Mouse (Mus musculus) forebrain, embryonic 13.5 days (tissue): Measurements from ENCODE around the gene Amacr. TPM values are rescaled to one million over a fixed set of nuclear protein-coding genes. Genes with fewer than 3 reads are reported as not detected.

Source experiments
- ATAC-seq: fragments of 200-750 bp; cut with Nextera tagmentation; 2 replicates; pipeline ENCODE4 v1.8.0; 2017
- H3K27ac ChIP-seq: fragments of 300-500 bp; sonication (generic); 2 replicates; pipeline ENCODE4 v1.5.1; 2015; ENCODE audit warnings: inconsistent platforms, mild to moderate bottlenecking, moderate library complexity
- H3K27me3 ChIP-seq: fragments of 300-500 bp; sonication (generic); 2 replicates; pipeline ENCODE4 v1.6.1; 2015; ENCODE audit warnings: mild to moderate bottlenecking, inconsistent platforms
- H3K36me3 ChIP-seq: fragments of 300-500 bp; sonication (generic); 2 replicates; pipeline ENCODE4 v1.6.1; 2015; ENCODE audit warnings: mild to moderate bottlenecking, inconsistent platforms; ENCODE audit not compliant: poor library complexity, severe bottlenecking
- H3K4me1 ChIP-seq: fragments of 300-500 bp; sonication (generic); 2 replicates; pipeline ENCODE4 v1.6.1; 2015; ENCODE audit warnings: inconsistent platforms
- H3K4me2 ChIP-seq: fragments of 300-500 bp; sonication (generic); 2 replicates; pipeline ENCODE4 v1.6.1; 2015; ENCODE audit warnings: inconsistent platforms, mild to moderate bottlenecking, moderate library complexity
- H3K4me3 ChIP-seq: fragments of 300-500 bp; sonication (generic); 2 replicates; pipeline ENCODE4 v1.5.1; 2015; ENCODE audit warnings: mild to moderate bottlenecking, inconsistent platforms
- H3K9ac ChIP-seq: fragments of 300-500 bp; sonication (generic); 2 replicates; pipeline ENCODE4 v1.6.1; 2015; ENCODE audit warnings: mild to moderate bottlenecking, inconsistent platforms
- H3K9me3 ChIP-seq: fragments of 300-500 bp; sonication (generic); replicated peaks from 2 replicates; pipeline ENCODE4 v1.6.1; 2016; ENCODE audit warnings: inconsistent platforms
- WGBS: fragments of 180-500 bp; shearing (Covaris S2); methylation state at CpG from one replicate; pipeline ENCODE4 v1.1.7; 2015; 5-methylcytosine and 5-hydroxymethylcytosine counted together
- polyA plus RNA-seq: library from polyadenylated mRNA; unstranded; fragments of >200 nt; fragmentation: Nextera tagmentation; extraction: Ambion mirVana; gene quantifications from 2 replicates; pipeline ENCODE4 v1.2.1, GENCODE M21; 2015

The Amacr gene
- 6.4 and 7.7 TPM in 2 replicates for polyA plus RNA-seq

DNA sequence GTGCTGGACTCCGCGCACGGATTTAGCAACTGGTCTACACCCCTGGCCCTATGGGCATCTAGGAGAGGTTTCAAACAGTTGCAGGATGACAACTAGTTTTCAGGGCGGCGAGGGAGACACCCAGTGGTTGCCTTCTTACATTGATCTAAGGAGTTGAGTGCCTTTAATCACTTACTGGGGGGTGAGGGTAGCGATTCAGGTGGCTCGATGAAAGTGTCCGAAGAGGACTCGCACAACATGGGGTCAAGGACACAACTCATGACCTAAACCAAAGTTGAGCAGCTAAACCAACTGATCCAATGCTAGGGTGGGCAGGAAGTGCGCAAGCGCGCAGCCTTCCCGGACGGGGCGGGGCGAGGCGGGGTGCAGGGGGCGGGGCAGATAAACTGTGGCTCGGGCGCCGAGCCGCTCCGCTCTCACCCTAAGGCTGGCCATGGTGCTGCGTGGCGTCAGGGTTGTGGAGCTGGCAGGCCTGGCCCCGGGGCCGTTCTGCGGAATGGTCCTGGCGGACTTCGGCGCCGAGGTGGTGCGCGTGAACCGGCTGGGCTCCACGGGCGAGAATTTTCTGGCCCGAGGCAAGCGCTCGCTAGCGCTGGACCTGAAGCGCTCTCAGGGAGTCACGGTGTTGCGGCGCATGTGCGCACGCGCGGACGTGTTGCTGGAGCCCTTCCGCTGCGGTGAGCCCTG, at the start of gene Amacr:
Gene Amacr (plus strand): TSS at position 380 of the 687 bp plus-strand sequence.
- no peaks in the 10 kb centered on the region for H3K9me3 ChIP-seq
- peak within 1 kb of the TSS; percentile 67 for H3K4me2 ChIP-seq
- peak within 1 kb of the TSS; percentile 78 for H3K27ac ChIP-seq
- peak within 1 kb of the TSS; percentile 78 for H3K9ac ChIP-seq
- peak; percentile 99 for ATAC-seq
- WGBS, result under 1% methylated on average over 50 of the region's 52 CpGs
- H3K27me3 ChIP-seq, result no peaks in the 10 kb centered on the region
- no peaks in the 10 kb centered on the region for H3K36me3 ChIP-seq
- H3K4me1 ChIP-seq, result peaks cover 5% of the 10 kb centered on the region; the same call in 1 of the 2 replicates
- H3K4me3 ChIP-seq, result peak within 1 kb of the TSS; percentile 67

DNA sequence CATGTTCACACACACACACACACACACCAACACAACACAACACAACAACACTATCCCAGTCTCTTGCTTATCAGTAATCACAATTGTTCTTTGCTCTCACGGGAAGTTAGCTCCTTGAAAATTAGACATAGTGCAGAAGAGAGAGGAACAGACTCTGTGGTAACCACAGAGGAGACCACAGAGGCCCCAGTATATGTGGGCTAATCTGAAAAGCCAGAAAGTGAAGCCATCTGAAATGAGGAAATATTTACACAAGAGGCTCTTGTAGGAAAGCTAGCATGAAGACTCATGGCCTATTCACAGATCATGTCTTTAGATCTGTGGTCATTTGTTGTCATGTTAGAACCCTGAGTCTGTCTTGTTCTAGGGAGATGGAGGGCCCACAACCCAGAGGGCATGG, 47.6 kb upstream of the Amacr start:
- no peaks in the 10 kb centered on the region for H3K4me1 ChIP-seq
- no peaks in the 10 kb centered on the region for H3K9me3 ChIP-seq
- ATAC-seq, result no peak
- no peak overlapping the region for H3K4me2 ChIP-seq
- H3K27ac ChIP-seq, result no peak overlapping the region
- no peak overlapping the region for H3K4me3 ChIP-seq
- no peaks in the 10 kb centered on the region for H3K36me3 ChIP-seq
- no peak overlapping the region for H3K9ac ChIP-seq
- WGBS, result 80% methylated on average over 1 of the region's 1 CpGs
- no peaks in the 10 kb centered on the region for H3K27me3 ChIP-seq

DNA sequence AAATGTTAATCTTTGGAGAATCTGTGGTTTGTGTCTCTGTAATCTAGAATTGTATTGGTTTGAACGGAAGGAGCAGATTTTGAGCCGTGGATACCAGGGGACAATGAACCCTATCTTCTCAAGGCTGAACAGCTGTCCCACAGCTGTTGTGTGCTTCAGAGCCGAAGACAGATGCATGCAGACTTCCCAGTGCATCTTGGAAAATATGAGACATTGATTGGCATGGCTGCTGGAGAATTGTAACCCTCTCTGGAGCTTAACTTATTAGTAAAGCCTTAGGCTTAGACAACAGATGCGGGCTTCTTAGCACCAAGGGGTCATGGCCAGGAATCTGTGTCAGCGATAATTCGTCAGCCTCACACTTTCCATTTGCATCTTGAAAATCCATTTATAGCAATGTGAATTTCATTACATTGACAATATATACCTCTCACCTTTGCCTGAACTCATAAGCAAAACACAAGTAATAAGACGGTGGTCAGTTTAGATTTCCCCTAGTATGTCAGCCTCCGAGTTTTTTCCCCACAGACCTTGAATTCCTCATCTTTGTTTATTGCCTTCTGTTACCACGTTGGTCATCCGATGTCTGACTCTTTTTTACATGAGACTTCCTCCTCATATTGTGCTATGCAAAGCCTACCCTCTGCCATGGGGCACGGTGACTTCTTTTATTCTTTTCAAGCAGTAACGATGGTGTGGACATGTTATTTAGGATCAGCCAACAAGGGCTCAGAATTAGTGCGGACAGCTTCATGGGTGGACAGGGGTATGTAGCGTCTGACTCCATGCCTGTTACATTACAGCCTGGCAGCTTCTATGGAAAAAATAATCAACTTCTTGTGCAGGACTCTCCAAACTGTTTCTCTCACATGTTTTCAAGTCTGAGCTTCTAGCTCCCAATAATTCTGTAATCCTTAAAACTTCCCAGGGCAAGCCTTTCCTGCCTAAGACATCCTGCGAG, 41.1 kb upstream of the Amacr start:
- H3K9me3 ChIP-seq, result no peaks in the 10 kb centered on the region
- 89% methylated on average over 15 of the region's 15 CpGs for WGBS
- no peak for ATAC-seq

DNA sequence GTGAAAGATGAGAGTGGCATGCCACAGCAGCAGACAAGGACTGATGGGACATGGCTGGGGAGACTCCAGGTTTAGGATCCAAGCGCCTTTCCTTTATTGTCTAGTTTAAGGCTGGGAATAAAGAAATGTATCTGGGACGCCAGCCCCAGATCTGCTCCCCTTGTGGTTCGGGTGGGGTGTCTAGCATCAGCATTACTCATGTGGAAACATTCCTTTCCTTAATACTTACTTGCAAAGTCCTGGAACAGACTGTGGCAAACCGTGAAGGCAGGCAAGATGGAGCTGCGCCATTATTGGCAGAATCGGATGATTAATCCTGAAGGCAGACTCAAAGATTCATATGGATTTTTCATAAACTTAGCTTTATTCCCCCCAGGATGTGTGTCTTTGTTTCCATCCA, 39.7 kb upstream of the Amacr start:
- WGBS, result 78% methylated on average over 6 of the region's 6 CpGs
- Histone ChIP-seq H3K9me3 (no peaks in the 10 kb centered on the region), H3K36me3 (no peaks in the 10 kb centered on the region), H3K9ac (no peak overlapping the region), H3K27me3 (no peaks in the 10 kb centered on the region), H3K4me1 (no peaks in the 10 kb centered on the region), H3K4me3 (no peak overlapping the region), H3K4me2 (no peak overlapping the region), H3K27ac (no peak overlapping the region)
- no peak for ATAC-seq

More for the DNA sequence above, 41.1 kb upstream of the Amacr start:
- Histone ChIP-seq H3K9ac (no peak overlapping the region), H3K36me3 (no peaks in the 10 kb centered on the region), H3K4me3 (no peak overlapping the region), H3K4me2 (no peak overlapping the region), H3K27me3 (no peaks in the 10 kb centered on the region), H3K27ac (no peak overlapping the region), H3K4me1 (no peaks in the 10 kb centered on the region)

DNA sequence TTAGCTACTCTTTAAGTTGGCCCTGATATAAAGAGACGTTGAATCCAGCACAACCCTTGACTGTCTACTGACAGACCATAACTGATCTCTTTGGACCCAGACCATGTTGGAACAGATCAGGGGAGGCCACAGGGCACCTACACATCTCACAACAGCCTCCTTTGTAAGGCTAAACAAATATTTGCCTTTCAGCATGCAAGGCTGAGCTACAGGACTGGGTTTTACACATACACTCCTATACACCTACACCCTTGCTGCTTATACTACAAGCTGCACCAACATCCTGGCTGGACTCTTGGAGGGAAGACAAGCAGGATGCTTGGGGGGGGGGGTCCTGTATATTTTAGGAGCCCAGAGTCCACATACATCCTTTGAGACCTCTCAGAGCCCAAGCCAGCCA, 33.7 kb upstream of the Amacr start:
- H3K4me2 ChIP-seq, result no peak overlapping the region
- no peak for ATAC-seq
- no peaks in the 10 kb centered on the region for H3K9me3 ChIP-seq
- no peaks in the 10 kb centered on the region for H3K4me1 ChIP-seq
- H3K9ac ChIP-seq, result no peak overlapping the region
- no peak overlapping the region for H3K27ac ChIP-seq
- H3K27me3 ChIP-seq, result no peaks in the 10 kb centered on the region
- 80% methylated on average over 1 of the region's 1 CpGs for WGBS
- H3K4me3 ChIP-seq, result no peak overlapping the region
- no peaks in the 10 kb centered on the region for H3K36me3 ChIP-seq

DNA sequence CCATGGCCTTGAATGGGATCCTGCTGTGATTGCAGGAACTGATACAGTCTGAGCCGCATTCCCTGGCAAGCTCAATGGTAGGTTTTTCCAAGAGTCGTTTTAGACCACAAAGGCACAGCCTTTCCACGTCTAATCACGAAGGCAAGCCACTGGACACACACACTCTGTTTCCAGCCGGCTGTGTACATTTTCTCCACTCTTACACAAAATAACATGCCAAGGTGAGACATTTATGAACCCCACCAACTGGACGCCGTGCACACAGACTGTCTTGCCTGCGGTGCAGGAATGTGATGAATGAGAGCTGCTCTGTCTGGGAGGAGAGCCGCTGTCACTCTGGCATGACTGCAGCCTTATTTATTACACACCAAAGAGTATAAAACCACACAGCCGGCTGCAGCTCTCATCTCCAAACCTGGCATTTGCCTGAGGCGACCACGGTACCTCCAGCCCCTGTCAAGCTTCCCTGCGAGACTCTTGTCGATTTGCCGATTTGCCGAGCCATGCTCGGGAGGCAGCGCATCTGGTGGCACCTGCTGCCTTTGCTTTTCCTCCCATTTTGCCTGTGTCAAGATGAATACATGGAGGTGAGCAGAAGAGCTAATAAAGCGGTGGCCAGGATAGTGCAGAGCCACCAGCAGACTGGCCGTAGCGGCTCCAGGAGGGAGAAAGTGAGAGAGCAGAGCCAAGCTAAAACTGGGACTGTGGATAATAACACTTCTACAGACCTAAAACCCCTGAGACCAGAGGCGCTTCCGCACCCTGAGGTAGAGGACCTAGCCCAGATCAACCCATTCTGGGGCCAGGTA, 29.4 kb upstream of the Amacr start, which contains the start of gene C1qtnf3:
Gene C1qtnf3 (plus strand): TSS at position 382 of the 809 bp plus-strand sequence.
- H3K9me3 ChIP-seq, result no peaks in the 10 kb centered on the region
- H3K27me3 ChIP-seq, result no peaks in the 10 kb centered on the region
- WGBS, result 78% methylated on average over 23 of the region's 23 CpGs
- no peak within 1 kb of the TSS for H3K4me2 ChIP-seq
- no peak within 1 kb of the TSS for H3K27ac ChIP-seq
- H3K4me1 ChIP-seq, result no peaks in the 10 kb centered on the region
- ATAC-seq, result no peak
- no peak within 1 kb of the TSS for H3K4me3 ChIP-seq
- H3K36me3 ChIP-seq, result no peaks in the 10 kb centered on the region
- H3K9ac ChIP-seq, result no peak within 1 kb of the TSS

DNA sequence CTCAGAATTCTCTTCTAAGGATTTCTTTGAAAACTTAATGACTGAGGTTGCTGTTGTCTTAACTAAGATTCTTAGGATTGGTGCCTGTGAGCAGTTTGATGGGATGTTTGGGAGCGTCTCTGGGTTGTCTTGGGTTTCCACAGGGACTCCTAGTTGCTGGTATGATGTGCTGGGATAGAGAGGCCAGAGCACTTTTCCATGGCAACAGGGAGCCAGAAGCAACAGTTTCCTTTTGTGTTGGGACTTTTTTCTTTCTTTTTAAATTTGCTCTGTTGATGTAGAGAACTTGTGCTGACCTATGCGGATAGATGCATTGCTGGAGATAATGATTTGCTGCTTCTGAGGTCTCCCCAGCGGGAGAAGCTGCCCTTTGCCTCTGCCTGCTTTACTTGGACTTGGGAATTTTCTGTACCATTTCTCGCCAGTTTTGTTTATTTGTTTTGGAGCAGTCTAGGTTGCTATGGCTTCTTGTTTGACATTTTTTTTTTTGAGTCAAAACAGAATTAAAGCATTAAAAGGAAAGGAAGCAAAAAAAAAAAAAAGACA, 28.7 kb upstream of the Amacr start:
- Histone ChIP-seq H3K4me1 (no peaks in the 10 kb centered on the region), H3K36me3 (no peaks in the 10 kb centered on the region), H3K4me2 (no peak overlapping the region), H3K9me3 (no peaks in the 10 kb centered on the region), H3K9ac (no peak overlapping the region), H3K27ac (no peak overlapping the region), H3K4me3 (no peak overlapping the region), H3K27me3 (no peaks in the 10 kb centered on the region)
- 52% methylated on average over 4 of the region's 4 CpGs for WGBS
- no peak for ATAC-seq

DNA sequence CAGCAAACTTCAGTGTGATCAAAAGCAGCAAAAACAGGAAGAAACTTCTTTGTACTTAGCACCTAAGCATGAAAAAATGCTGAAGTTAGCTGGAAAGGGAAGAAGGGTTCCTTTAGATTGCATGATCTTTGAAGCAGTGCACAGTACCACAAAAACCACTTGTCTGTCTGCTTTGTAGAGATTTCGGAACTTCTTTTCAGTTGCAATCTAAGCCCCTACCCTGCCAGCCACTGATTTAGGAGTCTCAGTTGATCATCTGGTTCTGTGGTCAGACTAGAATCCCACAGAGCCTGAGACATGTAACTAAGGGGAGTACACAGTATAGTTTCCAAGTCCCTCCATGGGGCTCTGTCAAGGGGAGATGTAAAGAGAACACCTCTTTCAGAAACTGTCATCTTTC, 28.1 kb upstream of the Amacr start:
- Histone ChIP-seq H3K36me3 (no peaks in the 10 kb centered on the region), H3K9ac (no peak overlapping the region), H3K4me1 (no peaks in the 10 kb centered on the region), H3K4me3 (no peak overlapping the region), H3K4me2 (no peak overlapping the region), H3K27ac (no peak overlapping the region), H3K9me3 (no peaks in the 10 kb centered on the region), H3K27me3 (no peaks in the 10 kb centered on the region)
- no peak for ATAC-seq
- WGBS, result 74% methylated on average over 1 of the region's 1 CpGs

DNA sequence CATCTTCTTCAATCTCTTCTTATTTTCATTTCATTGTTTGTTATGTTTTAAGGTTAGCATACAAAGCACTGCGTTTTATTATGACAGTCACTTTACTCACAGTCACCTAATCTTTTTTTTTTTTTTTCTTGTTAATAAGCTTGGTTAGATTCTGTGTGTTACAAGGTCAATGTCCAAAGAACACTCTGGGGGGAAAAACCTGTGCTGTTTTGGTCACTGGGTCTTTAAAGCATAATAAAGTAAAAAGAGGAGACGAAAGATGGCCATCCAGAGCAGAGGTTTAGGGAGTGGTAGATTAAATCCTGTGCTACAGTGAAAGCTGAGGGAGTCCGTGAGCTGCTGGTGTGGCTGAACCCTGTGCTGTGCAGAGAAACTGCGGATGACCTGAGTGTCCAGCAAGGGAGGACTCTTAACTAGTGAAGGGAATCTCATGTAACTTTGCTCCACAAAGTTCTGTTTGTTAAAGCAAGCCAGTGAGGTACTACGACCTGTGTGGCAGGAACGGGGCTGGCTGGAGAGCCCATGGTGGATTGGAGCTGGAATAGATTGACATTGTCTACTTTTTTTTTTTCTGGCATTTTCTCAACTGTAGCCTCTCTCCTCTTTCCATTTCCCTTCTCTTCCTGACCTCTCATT, 27.1 kb upstream of the Amacr start:
- Histone ChIP-seq H3K4me3 (no peak overlapping the region), H3K9ac (no peak overlapping the region), H3K4me1 (no peaks in the 10 kb centered on the region), H3K27me3 (no peaks in the 10 kb centered on the region), H3K27ac (no peak overlapping the region), H3K9me3 (no peaks in the 10 kb centered on the region), H3K36me3 (no peaks in the 10 kb centered on the region), H3K4me2 (no peak overlapping the region)
- 90% methylated on average over 6 of the region's 6 CpGs for WGBS
- ATAC-seq, result no peak

DNA sequence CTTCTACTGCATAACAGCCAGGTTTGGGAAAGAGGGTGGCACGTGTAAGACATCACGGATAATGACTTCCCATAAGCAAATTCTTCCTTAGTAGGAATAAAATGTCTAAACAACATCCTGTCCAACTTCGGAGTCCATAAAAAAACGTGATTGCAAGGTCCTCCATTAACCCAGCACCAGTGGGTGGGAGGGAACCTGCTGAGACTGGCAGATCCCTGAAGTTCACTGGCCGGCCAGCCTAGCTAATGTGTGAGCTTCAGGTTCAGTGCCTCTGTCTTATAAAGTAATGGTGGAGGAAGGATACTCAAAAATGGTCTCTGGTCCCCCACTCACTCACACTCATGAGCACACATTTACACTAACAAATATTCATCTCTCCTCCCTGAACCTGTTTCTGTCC, 26.4 kb upstream of the Amacr start:
- Histone ChIP-seq H3K4me2 (no peak overlapping the region), H3K4me1 (no peaks in the 10 kb centered on the region), H3K9me3 (no peaks in the 10 kb centered on the region), H3K9ac (no peak overlapping the region), H3K4me3 (no peak overlapping the region), H3K27me3 (no peaks in the 10 kb centered on the region), H3K27ac (no peak overlapping the region), H3K36me3 (no peaks in the 10 kb centered on the region)
- no peak for ATAC-seq
- 83% methylated on average over 5 of the region's 5 CpGs for whole genome bisulfite sequencing

DNA sequence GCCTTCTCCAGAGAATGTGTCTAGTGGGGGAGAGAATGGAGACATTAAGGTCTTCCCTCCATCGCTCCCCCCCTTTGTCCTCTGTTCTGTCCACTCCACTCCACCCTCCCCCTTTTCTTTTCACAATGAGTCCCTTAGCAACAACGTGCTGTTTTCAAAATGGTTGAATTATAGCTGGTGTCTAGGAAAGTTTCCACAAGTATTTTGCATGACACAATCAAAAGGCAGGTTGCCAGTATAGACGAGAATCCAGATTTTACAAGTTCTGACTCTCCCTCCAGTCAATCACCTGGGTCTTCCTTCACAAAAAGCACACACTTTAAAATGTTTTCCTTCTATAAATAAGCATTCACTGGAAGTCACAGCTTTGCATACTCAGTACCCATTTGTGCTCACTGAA, 24.9 kb upstream of the Amacr start:
- H3K27ac ChIP-seq, result no peak overlapping the region
- H3K27me3 ChIP-seq, result no peaks in the 10 kb centered on the region
- WGBS, result 53% methylated on average over 3 of the region's 3 CpGs
- no peaks in the 10 kb centered on the region for H3K9me3 ChIP-seq
- no peaks in the 10 kb centered on the region for H3K4me1 ChIP-seq
- no peak overlapping the region for H3K4me2 ChIP-seq
- ATAC-seq, result no peak
- no peak overlapping the region for H3K9ac ChIP-seq
- no peaks in the 10 kb centered on the region for H3K36me3 ChIP-seq
- H3K4me3 ChIP-seq, result no peak overlapping the region
